Mouse (Mus musculus) myocyte (in vitro differentiated cells): ENCODE results near the gene Ubxn11.

Experiments
- CEBPB ChIP-seq: IDR thresholded peaks from 2 replicates; pipeline ENCODE4 v1.6.1; 2011; ENCODE audit warnings: mild to moderate bottlenecking, moderate library complexity; ENCODE audit not compliant: poor library complexity, insufficient read depth, severe bottlenecking
- E2F4 ChIP-seq: IDR thresholded peaks from one replicate; pipeline ENCODE4 v1.6.1; 2011; ENCODE audit warnings: mild to moderate bottlenecking, control low read depth, moderate library complexity; ENCODE audit not compliant: insufficient read depth
- MAX ChIP-seq: IDR thresholded peaks from one replicate; pipeline ENCODE4 v1.6.1; 2011; ENCODE audit warnings: low read depth, mild to moderate bottlenecking, control low read depth
- MYOD1 ChIP-seq, 3 experiments: IDR thresholded peaks; one replicate each; pipeline ENCODE4 v1.6.1; 2011; ENCODE audit warnings: control low read depth in 2 of 3, low read depth in 2 of 3, mild to moderate bottlenecking in 2 of 3, moderate library complexity in 1 of 3; ENCODE audit not compliant: insufficient read length in 2 of 3, control insufficient read depth in 1 of 3
- MYOG ChIP-seq, 3 experiments: IDR thresholded peaks; one replicate each; pipeline ENCODE4 v1.6.1; 2011; ENCODE audit warnings: control low read depth in 2 of 3, low read depth in 2 of 3, mild to moderate bottlenecking in 2 of 3; ENCODE audit not compliant: insufficient read length in 2 of 3, control insufficient read depth in 1 of 3, insufficient read depth in 1 of 3
- POLR2A ChIP-seq: IDR thresholded peaks from one replicate; pipeline ENCODE4 v1.6.1; 2011; ENCODE audit warnings: low read depth, mild to moderate bottlenecking, control low read depth, moderate library complexity; ENCODE audit not compliant: insufficient read length
- POLR2AphosphoS2 ChIP-seq: IDR thresholded peaks from one replicate; pipeline ENCODE4 v1.6.1; 2011; ENCODE audit warnings: low read depth, control low read depth; ENCODE audit not compliant: insufficient read length
- TCF12 ChIP-seq: IDR thresholded peaks from one replicate; pipeline ENCODE4 v1.6.1; 2011; ENCODE audit warnings: mild to moderate bottlenecking, control low read depth; ENCODE audit not compliant: poor library complexity, insufficient read depth, severe bottlenecking
- TCF3 ChIP-seq: IDR thresholded peaks from one replicate; pipeline ENCODE4 v1.6.1; 2011; ENCODE audit warnings: low read depth, control low read depth; ENCODE audit not compliant: insufficient read length
- USF1 ChIP-seq: IDR thresholded peaks from one replicate; pipeline ENCODE4 v1.6.1; 2011; ENCODE audit warnings: low read depth, mild to moderate bottlenecking, control low read depth, moderate library complexity

- TF ChIP-seq POLR2A (no peak), USF1 (no peak), MAX (no peak), POLR2AphosphoS2 (no peak), E2F4 (no peak), MYOG (IDR thresholded peaks at IDR 0.05; ENCODE audit: control insufficient read depth in 1 of 3, insufficient read depth in 1 of 3, insufficient read length in 2 of 3, low read depth in 2 of 3) (no peak), TCF12 (no peak), TCF3 (no peak), CEBPB (no peak), MYOD1 (IDR thresholded peaks at IDR 0.05; ENCODE audit: control insufficient read depth in 1 of 3, insufficient read length in 2 of 3, low read depth in 2 of 3) (no peak)
Measured at GRCm38 (mm10) chr4:134113356-134113994, 11.1 kb downstream of the Ubxn11 start.
